Mouse (Mus musculus): Measurements from ENCODE around the gene Ogdh. TPM values are rescaled to one million over a fixed set of nuclear protein-coding genes. Genes with fewer than 3 reads are reported as not detected.
"Not testable (repeated sequence)": the region's sequence is repeated elsewhere in the genome, so short reads cannot be mapped to it uniquely, and the experiment has no call there.

The Ogdh gene
- polyA plus RNA-seq (2014; fragmentation: Nextera tagmentation; extraction: Ambion mirVana), result 105 TPM in 2 replicates

- Histone ChIP-seq H3K36me3 (ENCODE audit: insufficient read depth) (no peaks in the 10 kb centered on the region), H3K4me1 (ENCODE audit: insufficient read depth) (peaks cover 3% of the 10 kb centered on the region; the same call in 1 of the 2 replicates), H3K27me3 (ENCODE audit: insufficient read depth, low read length) (no peaks in the 10 kb centered on the region), H3K9ac (peak within 1 kb of the TSS; percentile 69), H3K9me3 (ENCODE audit: low read depth, low read length) (no peaks in the 10 kb centered on the region), H3K27ac (ENCODE audit: low read depth) (peak within 1 kb of the TSS; percentile 90), H3K4me2 (peak within 1 kb of the TSS; percentile 82), H3K4me3 (ENCODE audit: low read depth, low read length) (peak within 1 kb of the TSS; percentile 79)
- DNase-seq (peak; percentile 100), ATAC-seq (ENCODE audit: insufficient read depth) (peak; percentile 99)
- no peak for TF ChIP-seq CTCF (IDR thresholded peaks at IDR 0.05; ENCODE audit: low read depth)
- WGBS, result under 1% methylated on average over 76 of the region's 77 CpGs
Measured at GRCm38 (mm10) chr11:6291401-6292115, at the start of gene Ogdh. Gene Ogdh, plus strand, starts transcription at chr11:6291633.

- no peak for DNase-seq
- H3K4me2 ChIP-seq, result no peak overlapping the region
- H3K4me1 ChIP-seq (ENCODE audit: insufficient read depth), result no peaks in the 10 kb centered on the region
- H3K9ac ChIP-seq, result no peak overlapping the region
- H3K4me3 ChIP-seq (ENCODE audit: low read depth, low read length), result no peak overlapping the region
- 38% methylated on average over 19 of the region's 19 CpGs for WGBS
- no peaks in the 10 kb centered on the region for H3K27me3 ChIP-seq (ENCODE audit: insufficient read depth, low read length)
- no peaks in the 10 kb centered on the region for H3K36me3 ChIP-seq (ENCODE audit: insufficient read depth)
- no peaks in the 10 kb centered on the region for H3K9me3 ChIP-seq (ENCODE audit: low read depth, low read length)
- no peak overlapping the region for H3K27ac ChIP-seq (ENCODE audit: low read depth)
- TF ChIP-seq CTCF (IDR thresholded peaks at IDR 0.05; ENCODE audit: low read depth), result no peak
- no peak for ATAC-seq (ENCODE audit: insufficient read depth)
Measured at GRCm38 (mm10) chr11:6244707-6245106, 46.7 kb upstream of the Ogdh start.

GRCm38 (mm10) chr11:6252248-6252647, 39.2 kb upstream of the Ogdh start:
- H3K27me3 ChIP-seq (ENCODE audit: insufficient read depth, low read length), result no peaks in the 10 kb centered on the region
- ATAC-seq (ENCODE audit: insufficient read depth) (no peak), DNase-seq (no peak)
- no peak for TF ChIP-seq CTCF (IDR thresholded peaks at IDR 0.05; ENCODE audit: low read depth)
- no peaks in the 10 kb centered on the region for H3K4me1 ChIP-seq (ENCODE audit: insufficient read depth)
- no peaks in the 10 kb centered on the region for H3K9me3 ChIP-seq (ENCODE audit: low read depth, low read length)
- H3K27ac ChIP-seq (ENCODE audit: low read depth), result no peak overlapping the region
- H3K4me3 ChIP-seq (ENCODE audit: low read depth, low read length), result no peak overlapping the region
- 89% methylated on average over 5 of the region's 5 CpGs for WGBS
- H3K4me2 ChIP-seq, result no peak overlapping the region
- no peak overlapping the region for H3K9ac ChIP-seq
- peaks cover 2% of the 10 kb centered on the region; the same call in 1 of the 2 replicates for H3K36me3 ChIP-seq (ENCODE audit: insufficient read depth)

GRCm38 (mm10) chr11:6252824-6253223, 38.6 kb upstream of the Ogdh start:
- H3K36me3 ChIP-seq (ENCODE audit: insufficient read depth), result peaks cover 8% of the 10 kb centered on the region
- DNase-seq, result no peak
- no peaks in the 10 kb centered on the region for H3K27me3 ChIP-seq (ENCODE audit: insufficient read depth, low read length)
- H3K27ac ChIP-seq (ENCODE audit: low read depth), result no peak overlapping the region
- no peak overlapping the region for H3K4me2 ChIP-seq
- H3K9ac ChIP-seq, result no peak overlapping the region
- no peak for ATAC-seq (ENCODE audit: insufficient read depth)
- no peaks in the 10 kb centered on the region for H3K4me1 ChIP-seq (ENCODE audit: insufficient read depth)
- H3K9me3 ChIP-seq (ENCODE audit: low read depth, low read length), result no peaks in the 10 kb centered on the region
- no peak for TF ChIP-seq CTCF (IDR thresholded peaks at IDR 0.05; ENCODE audit: low read depth)
- H3K4me3 ChIP-seq (ENCODE audit: low read depth, low read length), result no peak overlapping the region
- WGBS, result 86% methylated on average over 4 of the region's 4 CpGs

GRCm38 (mm10) chr11:6254602-6255001, 36.8 kb upstream of the Ogdh start:
- H3K4me1 ChIP-seq (ENCODE audit: insufficient read depth); H3K27me3 ChIP-seq (ENCODE audit: insufficient read depth, low read length); H3K9me3 ChIP-seq (ENCODE audit: low read depth, low read length); ATAC-seq (ENCODE audit: insufficient read depth); DNase-seq; H3K9ac ChIP-seq; H3K27ac ChIP-seq (ENCODE audit: low read depth); H3K4me2 ChIP-seq; H3K4me3 ChIP-seq (ENCODE audit: low read depth, low read length): not testable (repeated sequence)
- WGBS, result 88% methylated on average over 2 of the region's 2 CpGs
- peaks cover 25% of the 10 kb centered on the region for H3K36me3 ChIP-seq (ENCODE audit: insufficient read depth)

GRCm38 (mm10) chr11:6256490-6257072, 34.9 kb upstream of the Ogdh start:
- Histone ChIP-seq H3K9ac (no peak overlapping the region), H3K27ac (ENCODE audit: low read depth) (no peak overlapping the region), H3K4me2 (no peak overlapping the region), H3K27me3 (ENCODE audit: insufficient read depth, low read length) (no peaks in the 10 kb centered on the region), H3K36me3 (ENCODE audit: insufficient read depth) (peaks cover 45% of the 10 kb centered on the region), H3K9me3 (ENCODE audit: low read depth, low read length) (no peaks in the 10 kb centered on the region), H3K4me1 (ENCODE audit: insufficient read depth) (no peaks in the 10 kb centered on the region), H3K4me3 (ENCODE audit: low read depth, low read length) (no peak overlapping the region)
- DNase-seq (no peak), ATAC-seq (ENCODE audit: insufficient read depth) (0 out of 2 replicates have a peak, but pooled peaks have one; percentile 21)
- no peak for TF ChIP-seq CTCF (IDR thresholded peaks at IDR 0.05; ENCODE audit: low read depth)
- WGBS, result 69% methylated on average over 6 of the region's 6 CpGs

- whole genome bisulfite sequencing, result 92% methylated on average over 7 of the region's 7 CpGs
- H3K4me2 ChIP-seq, result no peak overlapping the region
- no peak for ATAC-seq (ENCODE audit: insufficient read depth)
- no peak overlapping the region for H3K4me3 ChIP-seq (ENCODE audit: low read depth, low read length)
- H3K27me3 ChIP-seq (ENCODE audit: insufficient read depth, low read length), result no peaks in the 10 kb centered on the region
- H3K4me1 ChIP-seq (ENCODE audit: insufficient read depth), result no peaks in the 10 kb centered on the region
- H3K9me3 ChIP-seq (ENCODE audit: low read depth, low read length), result no peaks in the 10 kb centered on the region
- H3K36me3 ChIP-seq (ENCODE audit: insufficient read depth), result peaks cover 74% of the 10 kb centered on the region
- no peak for TF ChIP-seq CTCF (IDR thresholded peaks at IDR 0.05; ENCODE audit: low read depth)
- no peak overlapping the region for H3K27ac ChIP-seq (ENCODE audit: low read depth)
- H3K9ac ChIP-seq, result no peak overlapping the region
- DNase-seq, result no peak
Measured at GRCm38 (mm10) chr11:6259413-6259812, 32.0 kb upstream of the Ogdh start.
